Mouse (Mus musculus): ENCODE measurements at regions not wholly inside any gene's neighbourhood (a gene's known extent, or its start where the extent isn't known, plus 50 kb on each side); places are given as distances from the start of the nearest gene placed in this dataset.

GRCm38 (mm10) chr6:112210238-112210950, 63.2 kb upstream of the Lmcd1 start:
- DNase-seq (ENCODE audit: low spot score) = peak; percentile 93
- Histone ChIP-seq H3K36me3 (ENCODE audit: insufficient read depth, low read length) (no peaks in the 10 kb centered on the region), H3K4me3 (replicated peaks; ENCODE audit: low read depth, low read length) (no peak overlapping the region), H3K4me2 (ENCODE audit: low read length) (no peak overlapping the region), H3K9me3 (replicated peaks; ENCODE audit: low read length) (no peaks in the 10 kb centered on the region), H3K27ac (peak overlapping the region; percentile 76), H3K4me1 (replicated peaks; ENCODE audit: insufficient read depth, low read length) (no peaks in the 10 kb centered on the region), H3K9ac (ENCODE audit: low read depth, low read length) (no peak overlapping the region), H3K27me3 (ENCODE audit: insufficient read depth, low read length) (no peaks in the 10 kb centered on the region)
- 12% methylated on average over 8 of the region's 8 CpGs for WGBS
- TF ChIP-seq CTCF (IDR thresholded peaks at IDR 0.05; ENCODE audit: low read depth) = peak; percentile 42
- peak; percentile 91 for ATAC-seq (replicated peaks; ENCODE audit: low FRiP score, low read depth)

GRCm38 (mm10) chr6:112216868-112217267, 56.7 kb upstream of the Lmcd1 start:
- no peak overlapping the region for H3K4me3 ChIP-seq (replicated peaks; ENCODE audit: low read depth, low read length)
- H3K9me3 ChIP-seq (replicated peaks; ENCODE audit: low read length) = no peaks in the 10 kb centered on the region
- WGBS = 83% methylated on average over 3 of the region's 3 CpGs
- no peaks in the 10 kb centered on the region for H3K36me3 ChIP-seq (ENCODE audit: insufficient read depth, low read length)
- ATAC-seq (replicated peaks; ENCODE audit: low FRiP score, low read depth) = no peak
- H3K27me3 ChIP-seq (ENCODE audit: insufficient read depth, low read length) = no peaks in the 10 kb centered on the region
- no peaks in the 10 kb centered on the region for H3K4me1 ChIP-seq (replicated peaks; ENCODE audit: insufficient read depth, low read length)
- H3K4me2 ChIP-seq (ENCODE audit: low read length) = no peak overlapping the region
- no peak for TF ChIP-seq CTCF (IDR thresholded peaks at IDR 0.05; ENCODE audit: low read depth)
- DNase-seq (ENCODE audit: low spot score) = no peak
- H3K9ac ChIP-seq (ENCODE audit: low read depth, low read length) = no peak overlapping the region
- H3K27ac ChIP-seq = no peak overlapping the region

GRCm38 (mm10) chr6:112218248-112218647, 55.3 kb upstream of the Lmcd1 start:
- Histone ChIP-seq H3K9ac (ENCODE audit: low read depth, low read length) (no peak overlapping the region), H3K4me2 (ENCODE audit: low read length) (no peak overlapping the region), H3K9me3 (replicated peaks; ENCODE audit: low read length) (no peaks in the 10 kb centered on the region), H3K4me1 (replicated peaks; ENCODE audit: insufficient read depth, low read length) (no peaks in the 10 kb centered on the region), H3K27me3 (ENCODE audit: insufficient read depth, low read length) (no peaks in the 10 kb centered on the region), H3K36me3 (ENCODE audit: insufficient read depth, low read length) (no peaks in the 10 kb centered on the region), H3K4me3 (replicated peaks; ENCODE audit: low read depth, low read length) (no peak overlapping the region), H3K27ac (no peak overlapping the region)
- WGBS = 82% methylated on average over 1 of the region's 1 CpGs
- ATAC-seq (replicated peaks; ENCODE audit: low FRiP score, low read depth) (no peak), DNase-seq (ENCODE audit: low spot score) (no peak)
- TF ChIP-seq CTCF (IDR thresholded peaks at IDR 0.05; ENCODE audit: low read depth) = no peak

GRCm38 (mm10) chr6:112219641-112220040, 53.9 kb upstream of the Lmcd1 start:
- H3K9me3 ChIP-seq (replicated peaks; ENCODE audit: low read length) = no peaks in the 10 kb centered on the region
- DNase-seq (ENCODE audit: low spot score) (peak; percentile 72), ATAC-seq (replicated peaks; ENCODE audit: low FRiP score, low read depth) (no peak)
- H3K4me2 ChIP-seq (ENCODE audit: low read length) = no peak overlapping the region
- H3K27me3 ChIP-seq (ENCODE audit: insufficient read depth, low read length) = no peaks in the 10 kb centered on the region
- no peaks in the 10 kb centered on the region for H3K4me1 ChIP-seq (replicated peaks; ENCODE audit: insufficient read depth, low read length)
- no peak for TF ChIP-seq CTCF (IDR thresholded peaks at IDR 0.05; ENCODE audit: low read depth)
- H3K27ac ChIP-seq = no peak overlapping the region
- WGBS = 71% methylated on average over 7 of the region's 7 CpGs
- H3K4me3 ChIP-seq (replicated peaks; ENCODE audit: low read depth, low read length) = no peak overlapping the region
- no peaks in the 10 kb centered on the region for H3K36me3 ChIP-seq (ENCODE audit: insufficient read depth, low read length)
- no peak overlapping the region for H3K9ac ChIP-seq (ENCODE audit: low read depth, low read length)

- TF ChIP-seq CTCF (IDR thresholded peaks at IDR 0.05; ENCODE audit: low read depth) = no peak
- Histone ChIP-seq H3K9me3 (replicated peaks; ENCODE audit: low read length) (no peaks in the 10 kb centered on the region), H3K36me3 (ENCODE audit: insufficient read depth, low read length) (no peaks in the 10 kb centered on the region), H3K4me1 (replicated peaks; ENCODE audit: insufficient read depth, low read length) (no peaks in the 10 kb centered on the region), H3K27me3 (ENCODE audit: insufficient read depth, low read length) (no peaks in the 10 kb centered on the region), H3K9ac (ENCODE audit: low read depth, low read length) (no peak overlapping the region), H3K4me2 (ENCODE audit: low read length) (no peak overlapping the region), H3K27ac (no peak overlapping the region), H3K4me3 (replicated peaks; ENCODE audit: low read depth, low read length) (no peak overlapping the region)
- DNase-seq (ENCODE audit: low spot score) = no peak
- ATAC-seq (replicated peaks; ENCODE audit: low FRiP score, low read depth) = no peak
- WGBS = 77% methylated on average over 3 of the region's 3 CpGs
Observed at GRCm38 (mm10) chr6:112220149-112220548, 53.4 kb upstream of the Lmcd1 start.

- Histone ChIP-seq H3K9ac (ENCODE audit: low read depth, low read length) (no peak overlapping the region), H3K9me3 (replicated peaks; ENCODE audit: low read length) (no peaks in the 10 kb centered on the region)
- WGBS = 85% methylated on average over 2 of the region's 2 CpGs
Observed at GRCm38 (mm10) chr6:112221373-112221772, 52.2 kb upstream of the Lmcd1 start.

GRCm38 (mm10) chr6:112223325-112223724, 50.2 kb upstream of the Lmcd1 start:
- Histone ChIP-seq H3K9me3 (replicated peaks; ENCODE audit: low read length) (no peaks in the 10 kb centered on the region), H3K9ac (ENCODE audit: low read depth, low read length) (no peak overlapping the region), H3K4me2 (ENCODE audit: low read length) (no peak overlapping the region), H3K27ac (no peak overlapping the region), H3K4me3 (replicated peaks; ENCODE audit: low read depth, low read length) (no peak overlapping the region), H3K27me3 (ENCODE audit: insufficient read depth, low read length) (no peaks in the 10 kb centered on the region), H3K4me1 (replicated peaks; ENCODE audit: insufficient read depth, low read length) (no peaks in the 10 kb centered on the region), H3K36me3 (ENCODE audit: insufficient read depth, low read length) (no peaks in the 10 kb centered on the region)
- TF ChIP-seq CTCF (IDR thresholded peaks at IDR 0.05; ENCODE audit: low read depth) = no peak
- ATAC-seq (replicated peaks; ENCODE audit: low FRiP score, low read depth) (no peak), DNase-seq (ENCODE audit: low spot score) (no peak)
- 65% methylated on average over 7 of the region's 7 CpGs for WGBS

More at GRCm38 (mm10) chr6:112221373-112221772, 52.2 kb upstream of the Lmcd1 start:
- no peak overlapping the region for H3K4me3 ChIP-seq (replicated peaks; ENCODE audit: low read depth, low read length)
- H3K4me2 ChIP-seq (ENCODE audit: low read length) = no peak overlapping the region
- H3K27ac ChIP-seq = no peak overlapping the region
- no peak for DNase-seq (ENCODE audit: low spot score)
- no peaks in the 10 kb centered on the region for H3K4me1 ChIP-seq (replicated peaks; ENCODE audit: insufficient read depth, low read length)
- H3K27me3 ChIP-seq (ENCODE audit: insufficient read depth, low read length) = no peaks in the 10 kb centered on the region
- no peaks in the 10 kb centered on the region for H3K36me3 ChIP-seq (ENCODE audit: insufficient read depth, low read length)
- ATAC-seq (replicated peaks; ENCODE audit: low FRiP score, low read depth) = no peak
- TF ChIP-seq CTCF (IDR thresholded peaks at IDR 0.05; ENCODE audit: low read depth) = no peak

Data from kidney, postnatal 0 days (tissue).